Comparison of ENCODE assay signal across 7 mouse cellular contexts in the genomic region with DNA sequence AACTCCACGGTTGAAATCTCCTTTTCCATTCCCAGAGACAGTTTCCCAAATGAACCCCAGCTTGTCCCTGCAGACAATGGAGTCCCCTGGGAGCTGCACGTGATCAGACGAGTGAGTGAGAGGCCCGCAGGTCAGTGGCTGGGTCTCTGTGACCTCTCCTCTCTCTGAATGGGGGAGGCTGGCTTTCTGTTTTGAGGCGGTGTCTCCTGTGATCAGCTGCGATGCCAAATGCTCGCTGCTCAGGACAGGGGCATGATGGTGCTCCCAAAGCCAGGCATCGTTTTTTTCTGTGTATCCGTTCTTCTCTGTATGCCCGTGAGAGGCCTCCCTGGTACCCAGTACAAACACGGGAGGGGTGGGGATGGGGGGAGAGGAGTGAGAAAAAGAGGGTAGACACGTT.
DNase-seq lines count a peak whose midpoint lies in the region; ATAC-seq lines count a peak whose summit lies in the region.

No protein-coding gene starts in this region.

- H3K27me3 ChIP-seq in forebrain, embryonic 12.5 days = peaks cover 50% of the 10 kb centered on the region
- no peaks in the 10 kb centered on the region; the same call in 1 of the 2 replicates for H3K27me3 ChIP-seq in hindbrain, embryonic 16.5 days (replicated peaks; ENCODE audit: control insufficient read depth, insufficient read depth, low read length)
- peaks cover 77% of the 10 kb centered on the region for H3K27me3 ChIP-seq in midbrain, embryonic 13.5 days

- H3K9ac ChIP-seq in forebrain, embryonic 12.5 days = peak overlapping the region; percentile 42; the same call in 1 of the 2 replicates
- H3K9ac ChIP-seq in hindbrain, embryonic 16.5 days (ENCODE audit: low read depth, low read length) = peak overlapping the region; percentile 48
- H3K9ac ChIP-seq in midbrain, embryonic 13.5 days (replicated peaks) = peak overlapping the region; percentile 40; the same call in 1 of the 2 replicates

- no peak overlapping the region for H3K27ac ChIP-seq in brown adipose tissue, adult 24 weeks (replicated peaks; ENCODE audit: low read depth, low read length)
- H3K27ac ChIP-seq in forebrain, embryonic 12.5 days = peak overlapping the region; percentile 71
- H3K27ac ChIP-seq in hindbrain, embryonic 16.5 days (ENCODE audit: low read depth, low read length) = no peak overlapping the region
- peak overlapping the region; percentile 63 for H3K27ac ChIP-seq in midbrain, embryonic 13.5 days

- peak overlapping the region; percentile 48 for H3K4me2 ChIP-seq in forebrain, embryonic 12.5 days
- peak overlapping the region; percentile 54 for H3K4me2 ChIP-seq in hindbrain, embryonic 16.5 days (ENCODE audit: low read length)
- peak overlapping the region; percentile 49 for H3K4me2 ChIP-seq in midbrain, embryonic 13.5 days (replicated peaks)

- WGBS in forebrain, embryonic 12.5 days = under 1% methylated on average over 12 of the region's 12 CpGs
- WGBS in hindbrain, embryonic 16.5 days = 2% methylated on average over 12 of the region's 12 CpGs
- WGBS in midbrain, embryonic 13.5 days = 1% methylated on average over 12 of the region's 12 CpGs

- ATAC-seq in forebrain, embryonic 12.5 days (ENCODE audit: low FRiP score) = peak; percentile 68
- peak; percentile 21 for ATAC-seq in hindbrain, embryonic 16.5 days
- peak; percentile 68 for ATAC-seq in midbrain, embryonic 13.5 days
- no peak for ATAC-seq in activated CD4-positive, CD25-positive, alpha-beta regulatory T cell, adult 4 months

- H3K9me3 ChIP-seq in forebrain, embryonic 12.5 days = no peaks in the 10 kb centered on the region
- H3K9me3 ChIP-seq in hindbrain, embryonic 16.5 days (ENCODE audit: control insufficient read depth, low read length) = no peaks in the 10 kb centered on the region
- H3K9me3 ChIP-seq in midbrain, embryonic 13.5 days = no peaks in the 10 kb centered on the region

- H3K4me1 ChIP-seq in brown adipose tissue, adult 24 weeks (ENCODE audit: control insufficient read depth, insufficient read depth, insufficient read length, low read length) = peaks cover 3% of the 10 kb centered on the region
- peaks cover 46% of the 10 kb centered on the region for H3K4me1 ChIP-seq in forebrain, embryonic 12.5 days
- peaks cover 15% of the 10 kb centered on the region for H3K4me1 ChIP-seq in hindbrain, embryonic 16.5 days (ENCODE audit: control insufficient read depth, insufficient read depth, low read depth, low read length)
- peaks cover 30% of the 10 kb centered on the region for H3K4me1 ChIP-seq in midbrain, embryonic 13.5 days (replicated peaks)

- no peak for DNase-seq in cerebellum, adult 18-20 months
- no peak for DNase-seq in frontal cortex, postnatal 10 days (ENCODE audit: low spot score in 2 of 2)

- peak overlapping the region; percentile 0; the same call in 1 of the 2 replicates for H3K4me3 ChIP-seq in brown adipose tissue, adult 24 weeks (ENCODE audit: insufficient read depth, low read depth, low read length)
- no peak overlapping the region for H3K4me3 ChIP-seq in forebrain, embryonic 12.5 days (replicated peaks)
- H3K4me3 ChIP-seq in hindbrain, embryonic 16.5 days (ENCODE audit: low read length) = peak overlapping the region; percentile 22; the same call in 1 of the 2 replicates
- no peak overlapping the region; the same call in 1 of the 2 replicates for H3K4me3 ChIP-seq in midbrain, embryonic 13.5 days (replicated peaks)

- H3K36me3 ChIP-seq in forebrain, embryonic 12.5 days (replicated peaks) = no peaks in the 10 kb centered on the region
- H3K36me3 ChIP-seq in hindbrain, embryonic 16.5 days (ENCODE audit: control insufficient read depth, insufficient read depth, low read length) = no peaks in the 10 kb centered on the region
- H3K36me3 ChIP-seq in midbrain, embryonic 13.5 days = no peaks in the 10 kb centered on the region

Comparison
In these comparisons a context has a peak if more than half of its experiments do, and no peak if none do; other contexts are left out.
1. H3K27ac ChIP-seq: peak in forebrain, embryonic 12.5 days (single experiment) and midbrain, embryonic 13.5 days (single experiment); none in brown adipose tissue, adult 24 weeks (single experiment) and hindbrain, embryonic 16.5 days (single experiment).
2. H3K4me3 ChIP-seq: peak in brown adipose tissue, adult 24 weeks (single experiment) and hindbrain, embryonic 16.5 days (single experiment); none in forebrain, embryonic 12.5 days (single experiment) and midbrain, embryonic 13.5 days (single experiment).
3. Peak in every context shown above with its lines, with median percentiles within 50 percentile points of each other: H3K4me2 ChIP-seq and H3K9ac ChIP-seq.